Mouse (Mus musculus) gastrocnemius, postnatal 4 days (tissue): ENCODE results near the gene Tuft1. TPM values are rescaled to one million over a fixed set of nuclear protein-coding genes. Genes with fewer than 3 reads are reported as not detected.

Source experiments
- DNase-seq, 2 experiments: peaks; one replicate each; pipeline ENCODE4 v3.0.0; 2021 to 2022; ENCODE audit warnings: low spot score in 2 of 2, mixed read lengths in 2 of 2
- total RNA-seq, 2 experiments: library from RNA; stranded (reverse); gene quantifications; 2 replicates each; pipeline ENCODE4 v1.2.3; 2021

Gene Tuft1
- total RNA-seq, 2 experiments from 2014 or later: 1.6 to 1.8 TPM

DNA sequence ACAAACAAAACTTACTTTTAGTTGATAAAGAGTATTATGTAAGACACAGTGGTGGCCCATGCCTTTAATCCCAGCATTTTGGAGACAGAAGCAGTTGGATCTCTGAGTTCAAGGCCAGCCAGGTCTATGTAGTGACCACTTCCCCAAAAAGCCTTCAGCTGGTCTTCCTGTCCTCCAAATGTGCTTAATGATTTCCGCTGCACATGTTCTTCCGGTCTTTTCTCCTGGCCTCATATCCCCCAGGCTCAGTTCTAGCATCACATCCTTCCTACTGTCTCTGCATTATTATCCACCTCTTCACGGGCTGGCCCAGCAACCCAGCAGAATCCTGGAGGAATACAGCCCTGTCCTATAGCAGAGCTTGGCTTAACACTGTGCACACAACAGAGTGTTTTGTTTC lies 49.1 kb downstream of the Tuft1 start:
- DNase-seq: no peak

DNA sequence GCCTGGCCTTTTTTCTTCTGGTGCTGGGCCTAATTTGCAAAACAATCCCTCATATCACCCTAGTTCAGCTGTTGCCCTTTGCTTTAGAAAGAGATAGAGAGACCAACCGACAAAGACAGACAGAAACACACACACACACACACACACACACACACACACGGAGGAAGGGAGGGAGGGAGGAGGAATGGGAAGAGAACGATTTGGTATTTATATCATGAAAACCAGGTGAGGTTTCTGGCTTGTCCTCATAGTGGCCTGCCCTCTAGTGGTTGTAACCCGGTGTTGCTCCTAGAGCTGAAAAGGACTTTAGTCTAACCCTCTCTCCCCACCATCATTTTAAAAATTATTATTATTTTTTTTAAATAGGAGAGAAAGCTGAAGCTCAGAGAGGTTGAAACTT lies 56.7 kb downstream of the Tuft1 start:
- peak in 1 of 2 experiments; percentile 31 for DNase-seq

DNA sequence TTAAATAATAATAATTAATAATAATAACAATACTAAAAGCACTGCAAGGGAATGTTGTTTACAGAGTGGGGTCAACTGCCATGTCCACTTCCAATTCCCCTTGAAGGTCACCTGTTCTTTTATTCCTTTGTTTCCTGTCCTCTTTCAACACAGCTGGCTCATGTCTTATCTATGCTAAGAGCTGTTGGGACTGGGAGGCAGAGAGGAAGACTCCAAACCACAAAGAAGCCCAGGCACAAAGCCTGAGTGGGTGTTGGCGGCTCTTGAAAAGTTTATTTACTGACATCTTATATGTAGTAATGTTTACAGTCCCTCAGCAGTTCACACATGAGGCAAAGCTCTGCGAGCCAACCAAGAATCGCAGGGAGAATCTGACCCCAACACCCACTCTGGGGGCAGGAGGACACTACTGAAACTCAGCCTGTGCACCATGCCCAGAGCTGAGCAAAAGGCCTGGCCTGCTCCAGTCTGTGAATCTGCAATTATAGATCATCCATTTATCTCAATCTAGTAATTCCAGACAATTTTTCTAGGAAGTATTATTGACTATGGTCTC lies 61.4 kb downstream of the Tuft1 start:
- no peak for DNase-seq

DNA sequence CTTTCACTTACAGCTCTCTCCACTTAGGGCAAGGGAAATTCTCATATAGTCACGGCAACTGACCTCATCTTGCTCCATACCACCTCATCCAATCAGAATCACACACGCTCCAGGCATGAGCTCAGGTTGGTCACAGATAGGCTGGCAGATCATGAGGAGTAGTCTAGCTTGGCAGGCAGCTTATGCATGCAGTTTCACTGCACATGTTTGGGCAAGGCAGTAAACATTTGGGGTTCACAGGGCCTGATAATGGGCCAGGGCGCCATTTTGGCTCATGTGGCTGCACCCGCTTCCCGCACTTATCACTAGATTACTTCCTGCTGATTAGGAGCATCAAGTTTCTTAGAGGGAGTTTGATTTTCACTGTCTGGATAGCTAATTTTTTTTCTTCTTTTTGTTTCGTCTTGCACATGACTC lies 62.8 kb downstream of the Tuft1 start:
- DNase-seq: no peak

DNA sequence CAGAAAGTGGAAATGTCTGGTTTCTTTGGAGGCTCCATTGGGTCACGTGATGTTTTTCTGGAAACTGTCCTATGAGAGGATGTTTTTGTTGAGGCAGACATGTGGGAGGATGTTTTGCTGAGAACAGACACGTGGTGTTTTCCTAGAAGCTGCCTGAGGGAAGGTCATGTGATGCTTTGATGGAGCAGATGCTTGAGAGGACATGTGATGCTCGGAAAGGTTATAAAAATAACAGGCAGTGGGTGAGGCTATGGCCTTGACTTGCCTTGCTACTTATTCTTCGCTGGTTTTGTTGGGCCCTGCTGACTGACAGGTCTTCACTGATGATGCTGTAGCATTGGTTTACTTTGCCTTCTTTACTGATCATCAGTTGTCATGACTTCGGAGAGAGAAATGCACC lies 67.6 kb downstream of the Tuft1 start:
- DNase-seq: no peak

DNA sequence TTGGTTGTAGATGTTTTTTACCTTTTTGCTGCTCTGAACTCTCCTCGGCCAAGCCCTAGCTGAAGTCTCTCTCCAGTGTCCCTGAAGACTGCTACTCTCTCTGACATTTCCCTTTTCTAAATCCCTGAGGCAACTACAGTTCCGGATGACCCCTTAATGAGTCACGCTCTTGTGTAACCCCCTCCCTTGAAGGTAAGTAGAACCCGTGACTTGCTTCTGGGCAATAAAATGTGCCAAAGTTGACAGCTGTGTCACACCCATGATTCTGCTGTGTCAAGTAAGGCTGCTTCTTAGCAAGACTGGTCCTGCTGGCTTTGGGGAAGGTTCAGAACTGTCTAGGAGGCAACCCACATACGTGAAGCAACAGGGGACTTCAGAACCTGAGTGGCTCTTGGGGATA lies 70.7 kb downstream of the Tuft1 start:
- DNase-seq: no peak

DNA sequence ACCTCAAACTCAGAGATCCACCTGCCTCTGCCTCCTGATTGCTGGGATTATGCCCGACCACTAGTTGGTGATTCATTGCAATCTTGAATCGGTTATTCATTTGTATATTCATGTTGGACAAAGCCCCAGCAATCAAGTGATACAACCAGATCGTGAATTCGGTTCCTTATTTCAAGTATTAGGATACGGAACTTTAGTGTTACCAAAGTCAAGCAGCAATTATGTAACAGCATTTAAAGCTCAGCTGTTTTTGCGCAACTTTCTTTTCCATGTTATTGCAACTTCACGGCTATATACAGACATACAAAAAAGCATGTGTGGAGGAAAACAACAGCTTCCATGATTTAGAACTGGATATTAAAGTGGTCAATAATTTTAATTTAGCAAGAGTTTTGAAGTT lies 75.7 kb downstream of the Tuft1 start:
- no peak for DNase-seq

DNA sequence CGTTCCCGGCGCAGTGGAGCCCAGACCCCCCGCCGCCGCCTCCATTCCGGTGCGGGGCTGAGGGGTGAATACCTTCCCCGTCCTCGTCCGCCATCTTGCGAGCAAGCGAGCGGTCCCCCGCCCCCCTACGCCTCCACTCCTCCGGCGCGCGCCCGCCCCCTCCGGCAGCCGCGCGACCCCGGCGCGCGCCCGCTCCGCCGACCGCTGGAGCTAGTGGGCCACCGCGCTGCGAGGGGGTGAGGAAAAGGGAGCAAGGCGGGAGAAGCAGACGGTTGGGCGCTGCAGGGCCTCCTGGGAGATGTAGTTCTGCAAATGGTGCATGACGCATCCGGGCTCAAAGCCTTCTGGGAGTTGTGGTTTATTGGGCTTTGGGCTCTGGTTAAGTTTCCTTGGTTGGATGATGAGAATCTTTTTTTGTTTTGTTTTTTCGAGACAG lies 76.2 kb downstream of the Tuft1 start, which contains the start of gene Snx27:
Gene Snx27, minus strand, starts transcription at position 261 of the 436 bp plus-strand sequence.
- peak; percentile 80 to 92 for DNase-seq

DNA sequence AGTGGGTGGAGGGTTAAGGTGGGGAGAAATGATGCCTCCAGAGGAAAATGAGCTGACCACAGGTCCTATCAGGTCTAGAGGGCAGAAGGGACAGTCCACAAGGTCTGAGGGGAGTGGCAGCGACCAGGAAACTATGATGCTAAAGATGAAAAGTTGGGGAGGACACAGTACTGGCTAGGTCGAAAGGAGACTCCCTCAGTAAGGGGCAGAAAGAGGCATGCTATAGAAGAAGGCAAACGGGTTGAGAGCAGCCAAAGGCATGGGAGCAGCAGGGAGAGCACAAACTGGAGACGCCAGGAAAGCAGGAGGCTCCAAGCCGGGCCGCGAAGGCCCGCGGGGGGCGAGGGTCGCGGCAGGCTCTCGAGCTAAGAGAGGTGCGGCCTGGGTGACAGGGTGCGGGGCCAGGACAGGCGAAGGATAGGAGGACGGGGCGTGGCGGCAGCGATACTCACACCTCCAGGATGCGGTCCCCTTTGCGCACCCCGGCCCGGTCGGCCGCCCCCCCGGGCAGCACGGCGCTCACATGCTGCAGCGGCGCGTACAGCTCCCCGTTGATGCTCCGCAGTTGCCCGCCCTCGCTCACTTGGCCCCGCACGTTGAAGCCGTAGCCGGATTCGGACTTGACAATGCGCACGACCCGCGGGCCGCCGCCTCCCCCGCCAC lies 76.7 kb downstream of the Tuft1 start:
- DNase-seq: peak in 1 of 2 experiments; percentile 35

DNA sequence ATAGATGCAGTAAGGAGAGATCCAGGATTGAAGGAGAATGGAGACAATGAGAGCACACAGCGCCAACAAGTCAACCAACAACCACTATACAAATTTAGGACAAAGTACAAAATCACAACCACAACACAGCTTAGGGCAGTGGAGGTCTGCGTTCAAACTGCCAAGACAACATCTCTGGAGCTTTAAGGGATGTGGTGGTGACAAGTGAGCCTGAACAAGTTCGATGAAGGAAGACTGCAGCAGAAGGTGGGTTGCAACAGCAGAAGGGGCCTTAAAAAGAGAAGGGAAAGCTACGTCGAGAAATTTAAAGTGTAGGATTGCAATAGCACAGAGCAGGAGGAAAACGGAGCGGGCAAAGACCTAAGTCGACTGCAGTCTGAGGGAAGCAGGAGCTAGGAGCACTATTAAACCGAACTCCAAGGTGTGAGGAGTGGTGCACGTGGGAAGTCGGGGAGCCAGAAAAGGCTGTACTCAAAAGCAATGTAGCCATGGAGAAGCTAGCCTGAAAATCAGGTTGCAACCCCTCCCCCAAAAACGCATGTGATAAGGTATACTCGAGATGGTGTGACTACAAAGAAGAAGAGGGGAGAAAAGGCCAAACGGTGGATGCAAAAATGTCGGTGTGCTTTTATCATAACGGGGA lies 77.4 kb downstream of the Tuft1 start:
- no peak for DNase-seq

DNA sequence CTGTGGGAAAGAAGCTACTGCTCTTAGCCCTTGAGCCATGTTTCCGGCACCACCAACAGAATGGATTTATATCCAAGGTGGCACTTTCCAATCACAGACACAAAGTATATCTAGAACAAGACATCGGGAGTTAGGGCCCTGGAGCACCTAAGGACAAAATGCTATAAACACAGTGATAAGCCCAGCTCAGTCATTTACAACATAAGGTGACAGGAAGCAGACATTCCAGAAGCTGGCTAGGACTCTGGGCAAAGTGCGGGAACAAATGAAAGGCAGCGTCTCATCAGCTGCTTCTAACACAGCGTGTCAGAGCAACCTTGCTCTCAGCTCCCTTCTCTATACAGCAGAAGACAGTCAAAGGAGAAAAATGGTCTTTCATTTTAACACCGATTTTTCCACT lies 84.2 kb downstream of the Tuft1 start:
- DNase-seq: no peak

DNA sequence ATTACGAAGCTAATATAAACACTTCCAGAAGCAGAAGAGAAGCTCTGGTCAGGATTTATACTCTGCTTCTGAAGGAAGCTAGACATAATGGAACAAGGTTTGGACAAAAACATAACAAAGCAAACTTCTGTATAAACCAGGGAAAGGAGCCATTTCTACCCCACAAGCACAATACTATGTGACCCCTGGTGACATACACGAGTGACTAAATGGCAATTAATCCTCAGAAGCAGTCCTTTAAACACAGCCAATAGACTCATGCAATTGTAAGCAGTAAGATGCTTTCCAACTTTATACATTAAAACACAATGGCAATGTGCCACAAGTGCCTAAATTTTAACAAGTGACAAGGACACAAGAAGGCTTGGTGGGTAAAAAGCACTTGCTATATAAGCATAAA lies 91.4 kb downstream of the Tuft1 start:
- DNase-seq: no peak

DNA sequence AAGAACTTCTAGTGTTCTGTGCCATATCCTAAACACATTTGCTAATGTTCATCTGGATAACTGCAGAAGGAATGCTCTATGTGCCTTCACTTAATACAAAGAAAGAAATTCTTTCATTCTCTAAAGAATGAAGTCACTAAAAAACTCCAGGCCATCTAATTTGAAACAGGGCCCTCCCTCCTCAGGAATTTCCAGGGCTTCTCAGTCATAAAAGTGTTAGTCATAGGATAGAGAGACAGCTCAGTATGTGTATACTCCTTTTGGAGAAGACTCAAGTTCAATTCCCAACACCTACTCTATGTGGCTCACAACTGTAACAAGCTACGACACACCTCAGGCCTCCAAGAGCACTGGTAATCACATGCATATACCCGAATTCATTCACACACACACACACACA lies 93.1 kb downstream of the Tuft1 start:
- DNase-seq: no peak

DNA sequence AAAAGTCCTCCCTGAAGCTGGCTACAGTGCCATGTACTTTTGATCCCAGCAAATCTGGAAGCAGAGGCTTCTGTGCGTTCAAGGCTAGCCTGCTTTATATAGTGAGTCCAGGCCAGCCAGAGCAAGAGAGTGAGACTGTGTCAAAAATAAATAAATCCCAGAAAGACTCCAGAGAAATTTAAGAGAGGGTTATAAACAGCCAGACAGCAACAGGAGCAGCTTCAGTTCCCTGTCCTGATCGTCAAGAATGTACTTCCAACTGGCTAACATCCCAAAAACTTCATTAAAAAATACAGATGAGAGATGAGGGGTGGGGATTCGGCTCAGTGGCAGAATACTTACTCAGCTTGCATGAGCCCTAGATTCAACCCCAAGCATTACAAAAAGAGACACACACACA lies 93.5 kb downstream of the Tuft1 start:
- DNase-seq: no peak

DNA sequence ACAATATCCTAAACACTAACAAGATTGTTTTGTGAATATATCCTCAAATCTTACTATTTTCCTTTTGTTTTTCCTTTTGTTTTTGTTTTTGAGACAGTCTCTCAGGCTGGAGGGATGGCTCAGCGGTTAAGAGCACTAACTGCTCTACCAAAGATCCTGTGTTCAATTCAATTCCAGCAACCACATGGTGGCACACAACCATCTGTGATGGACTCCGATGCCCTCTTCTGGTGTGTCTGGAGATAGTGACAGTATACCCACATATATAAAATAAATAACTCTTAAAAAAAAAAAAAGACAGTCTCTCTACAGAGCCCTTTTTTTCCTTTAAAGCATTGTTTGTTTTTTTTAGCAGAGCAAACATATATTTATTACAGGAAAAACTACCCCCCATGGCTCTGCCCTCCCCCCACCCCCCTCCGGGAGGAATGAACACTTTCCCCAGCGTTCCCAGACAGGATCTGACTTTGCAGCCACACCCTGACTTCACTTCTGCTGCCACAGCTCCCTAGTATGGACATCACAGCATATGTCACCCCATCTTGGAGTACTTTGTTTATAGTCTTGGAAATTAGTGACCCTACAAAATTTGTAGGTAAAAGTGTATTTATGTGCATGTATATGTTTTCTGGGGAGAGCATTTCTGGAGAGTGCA lies 94.2 kb downstream of the Tuft1 start:
- no peak for DNase-seq

DNA sequence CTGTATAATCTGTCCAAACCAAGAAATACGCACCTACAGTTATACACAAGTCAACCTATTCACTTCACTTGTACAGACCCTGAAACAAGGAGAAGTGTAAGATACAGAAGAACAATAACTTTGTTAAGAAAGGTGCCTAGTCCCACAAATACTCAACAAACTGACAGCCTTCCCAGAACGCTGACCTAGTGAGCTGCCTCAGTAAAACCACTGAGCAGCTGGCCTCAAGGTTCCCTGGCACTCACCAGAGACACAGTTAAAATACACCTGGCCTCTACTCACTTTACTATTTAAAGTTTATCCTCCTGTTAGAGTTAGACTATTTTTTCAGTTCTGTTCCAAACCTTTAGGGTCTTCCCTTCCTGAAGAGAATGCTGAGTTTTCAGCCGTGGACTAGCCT lies 95.5 kb downstream of the Tuft1 start:
- DNase-seq: no peak

Other genes with a start within 250 kb of the Tuft1 start
- 10 to 100 TPM; 11.0 to 14.0 TPM for gene Tdrkh, start 245.6 kb downstream of the Tuft1 start, total RNA-seq
- 10 to 100 TPM; 51.7 to 53.1 TPM for gene Mrpl9, start 215.6 kb downstream of the Tuft1 start, total RNA-seq
- not detected for gene Oaz3, start 215.0 kb downstream of the Tuft1 start, total RNA-seq
- under 1 TPM in 1 of 2 experiments, not detected in 1; 0.27 TPM for gene Celf3, start 180.6 kb downstream of the Tuft1 start, total RNA-seq
- 1 to 10 TPM; 6.1 to 8.0 TPM for gene Riiad1, start 178.5 kb downstream of the Tuft1 start, total RNA-seq
- gene Snx27, start 76.2 kb downstream of the Tuft1 start, total RNA-seq: 10 to 100 TPM; 37.9 to 40.2 TPM
- gene Gm10972, start 15.8 kb downstream of the Tuft1 start, total RNA-seq: not detected
- 1 to 10 TPM; 1.6 to 2.4 TPM for gene Selenbp2, start 34.7 kb upstream of the Tuft1 start, total RNA-seq
- under 1 TPM; 0.61 to 0.88 TPM for gene Cgn, start 127.6 kb upstream of the Tuft1 start, total RNA-seq
- gene Pogz, start 178.7 kb upstream of the Tuft1 start, total RNA-seq: 10 to 100 TPM; 38.4 to 39.2 TPM
- 100 to 1,000 TPM; 330 to 360 TPM for gene Psmb4, start 228.1 kb upstream of the Tuft1 start, total RNA-seq